Mouse (Mus musculus) urinary bladder, postnatal 25 days (tissue): ENCODE results near the gene 1520401A03Rik.

Source experiments
- DNase-seq: peaks from one replicate; pipeline ENCODE4 v3.0.0; 2022; ENCODE audit warnings: low spot score

The 1520401A03Rik gene

DNA sequence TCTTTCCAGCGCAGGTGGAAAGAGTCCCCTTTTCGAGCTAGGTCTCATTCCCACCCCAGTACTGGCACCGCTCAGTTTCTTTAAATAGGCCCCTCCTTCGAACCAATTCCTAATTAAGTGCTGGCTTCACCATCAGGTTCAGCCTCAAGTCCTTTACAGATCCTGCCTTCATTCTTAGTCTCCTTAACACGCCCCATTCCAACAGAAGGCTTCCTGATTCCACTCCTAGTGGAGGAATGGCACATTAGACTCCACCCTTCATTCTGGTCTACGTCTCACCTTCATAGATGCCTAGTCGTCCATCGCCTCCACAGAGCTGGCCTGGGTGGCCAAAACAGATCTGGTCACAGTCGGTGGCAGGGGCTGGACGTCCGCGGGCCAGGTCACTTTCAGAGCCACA lies 20.4 kb upstream of the 1520401A03Rik start:
- DNase-seq, result no peak

DNA sequence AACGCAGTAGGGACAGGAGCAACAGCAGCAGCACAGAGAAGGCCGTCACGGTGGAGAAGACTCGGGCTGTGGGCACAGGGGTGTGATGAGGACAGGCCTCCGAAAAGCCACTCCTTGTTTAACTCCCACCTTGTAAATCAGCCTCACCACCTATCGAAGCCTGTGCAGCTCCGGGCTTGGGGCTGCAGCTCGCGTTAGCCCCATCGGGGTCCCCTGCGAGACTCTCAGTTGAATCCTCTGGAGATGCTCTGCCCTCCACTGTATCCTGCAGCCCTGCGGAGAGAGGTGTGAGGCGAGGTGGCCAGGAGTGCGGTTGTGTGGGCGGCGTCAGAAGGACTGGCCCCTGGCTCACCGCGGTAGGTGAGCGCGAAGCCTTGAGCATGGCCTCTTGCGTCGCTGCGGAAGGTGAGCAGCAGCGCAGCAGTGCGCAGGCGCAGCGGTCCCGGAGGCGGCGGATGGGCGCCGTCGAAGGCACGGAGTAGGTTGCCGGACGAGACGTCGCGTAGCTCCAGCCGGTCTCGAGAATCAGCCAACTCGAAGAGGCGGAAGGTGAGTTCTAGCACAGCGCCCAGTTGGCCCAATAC lies 19.7 kb upstream of the 1520401A03Rik start:
- DNase-seq, result no peak

DNA sequence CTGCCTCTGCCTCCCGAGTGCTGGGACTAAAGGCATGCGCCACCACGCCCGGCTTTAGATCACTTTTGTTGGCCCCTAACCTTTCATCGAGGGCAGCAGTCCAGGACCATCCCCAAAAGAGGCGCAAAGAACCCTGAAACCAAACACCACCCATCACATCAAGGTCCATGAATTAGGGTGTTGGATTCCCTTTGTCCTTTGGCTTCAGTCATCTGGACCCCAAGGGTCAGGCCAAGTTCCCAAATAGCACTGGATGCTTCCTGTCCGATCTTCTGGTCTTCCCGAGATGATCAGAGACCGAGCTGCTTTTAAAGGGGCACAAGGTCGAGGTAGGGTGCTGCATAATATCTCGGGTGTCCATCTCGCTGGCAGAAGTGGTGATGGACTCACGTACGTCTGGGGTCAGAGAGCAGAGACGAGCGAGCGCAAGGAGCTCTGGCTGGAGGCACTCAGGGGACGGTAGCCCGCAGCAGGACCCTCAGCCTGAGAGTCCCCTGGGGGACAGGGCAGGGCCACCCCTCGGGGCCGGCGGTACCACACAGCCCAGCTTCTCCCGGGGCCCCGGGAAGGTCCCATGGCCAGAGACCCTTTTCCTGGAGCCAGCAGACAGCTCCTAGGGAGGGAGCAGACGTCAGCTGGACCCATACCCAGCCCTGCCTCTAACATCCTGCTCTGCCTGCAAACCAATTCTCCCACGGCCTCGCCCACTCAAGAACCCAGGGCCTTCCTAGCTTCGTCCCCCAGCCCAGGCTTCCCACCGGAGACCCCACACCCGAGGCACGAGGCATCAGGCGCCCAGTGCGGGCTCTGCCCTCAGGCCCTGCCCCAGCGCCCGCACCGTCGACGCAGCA lies 19.0 kb upstream of the 1520401A03Rik start:
- DNase-seq, result no peak

DNA sequence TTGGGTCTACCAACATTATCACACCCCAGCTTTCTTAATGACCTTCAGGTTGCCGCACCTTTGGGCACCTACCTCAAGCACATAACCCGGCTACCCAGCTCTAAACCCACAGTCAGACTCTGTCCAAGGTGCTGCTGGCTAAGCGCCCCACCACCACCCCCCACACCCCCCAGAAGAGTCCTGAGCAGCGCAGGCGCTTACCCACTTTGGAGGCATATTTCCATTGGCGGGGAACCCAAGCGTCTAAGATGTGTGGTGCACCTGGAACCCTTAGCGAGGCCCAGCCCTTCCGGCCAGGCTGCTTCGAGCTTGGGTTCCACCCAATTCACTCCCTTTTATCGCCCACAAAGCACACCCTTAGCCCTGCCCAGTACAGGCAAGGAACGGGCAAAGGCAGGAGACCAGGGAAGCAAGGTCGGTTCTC lies 18.0 kb upstream of the 1520401A03Rik start, which contains the start of gene Paqr4:
TSS of gene Paqr4 (minus strand) at position 270 of the 424 bp plus-strand sequence.
- DNase-seq, result no peak

DNA sequence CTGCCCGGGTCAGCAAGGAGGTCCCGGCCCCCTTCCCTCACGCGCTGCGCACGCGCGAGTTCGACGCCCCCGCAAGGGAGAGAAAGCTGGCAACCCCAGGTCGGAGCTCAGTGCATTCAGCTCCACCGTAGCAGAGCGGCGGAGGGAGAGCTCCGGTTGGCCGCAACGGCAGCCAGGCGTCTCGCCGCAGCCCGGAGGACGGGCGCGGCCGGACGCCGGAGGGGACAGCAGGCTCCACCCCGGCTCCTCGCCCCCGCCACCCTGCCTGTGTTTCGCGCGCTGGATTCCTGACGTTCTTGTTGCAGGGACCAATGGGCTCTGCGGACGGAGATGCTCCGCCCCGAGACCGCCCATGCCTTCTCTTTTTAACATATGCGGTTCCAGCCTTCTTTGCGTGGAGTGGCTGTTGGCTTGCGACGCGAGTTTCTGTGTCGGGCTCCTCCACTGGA lies 17.6 kb upstream of the 1520401A03Rik start:
- peak; percentile 78 for DNase-seq

DNA sequence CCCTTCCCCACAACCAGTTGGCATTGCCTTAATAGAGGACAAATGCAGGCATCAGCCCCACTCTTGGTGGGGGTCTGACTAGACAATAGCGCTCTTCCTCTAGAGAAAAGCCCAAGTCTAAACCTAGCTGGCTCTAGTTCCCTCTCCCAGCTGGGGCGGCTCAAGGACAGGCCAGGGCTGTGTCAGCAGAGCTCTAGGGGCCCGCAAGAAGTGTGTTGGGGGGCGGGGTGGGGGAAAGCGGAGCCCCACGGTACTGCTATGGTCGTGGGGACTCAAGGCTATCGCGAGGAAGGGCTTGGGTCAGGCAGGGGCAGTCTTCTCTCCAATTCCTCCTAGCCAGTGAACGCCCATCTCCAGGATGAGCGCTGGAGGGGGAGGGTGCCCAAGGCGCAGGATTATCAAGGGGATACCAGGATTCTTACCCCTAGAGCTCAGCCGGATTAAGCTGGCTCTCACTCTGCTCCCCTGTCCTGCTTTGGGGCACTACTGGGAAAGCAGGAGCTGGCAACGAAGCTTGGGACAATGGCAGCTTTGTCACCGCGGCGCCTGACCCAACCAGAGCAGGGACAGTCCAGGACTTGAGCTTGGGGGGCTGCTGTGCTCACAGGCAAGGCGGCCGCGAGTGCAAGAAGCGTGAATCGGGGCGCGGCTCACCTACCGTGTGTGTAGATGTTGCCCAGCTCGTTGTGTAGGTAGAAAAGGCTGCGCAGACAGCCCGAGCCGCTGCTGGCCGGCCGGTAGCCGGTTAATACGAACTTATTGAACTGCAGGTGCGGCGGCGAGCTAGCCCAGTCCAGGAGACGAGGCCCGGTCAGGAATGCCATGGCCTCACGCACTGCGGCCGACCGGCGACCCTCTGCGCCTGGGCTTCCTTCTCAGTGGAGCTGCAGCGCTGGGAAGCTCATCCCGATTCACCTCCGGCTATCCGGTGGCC lies 16.9 kb upstream of the 1520401A03Rik start:
- DNase-seq, result peak; percentile 15

DNA sequence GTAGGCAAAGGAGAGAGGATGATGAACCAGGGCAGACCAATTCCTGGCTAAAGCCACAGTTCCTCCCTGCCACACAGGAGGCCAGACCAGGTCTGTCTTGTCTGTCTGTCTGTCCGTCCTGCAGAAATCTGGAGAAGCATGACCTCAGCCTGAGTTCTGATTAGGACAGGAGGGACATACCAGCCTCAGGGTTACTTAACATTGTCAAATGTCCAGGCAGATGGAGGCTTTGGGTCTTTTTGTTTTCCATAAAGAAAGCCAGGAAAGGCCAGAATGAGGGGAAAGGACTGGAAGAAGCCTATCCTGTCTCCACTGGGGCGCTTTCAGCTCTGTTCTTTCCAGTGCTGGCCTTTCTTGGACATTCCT lies 16.2 kb upstream of the 1520401A03Rik start:
- DNase-seq, result no peak

DNA sequence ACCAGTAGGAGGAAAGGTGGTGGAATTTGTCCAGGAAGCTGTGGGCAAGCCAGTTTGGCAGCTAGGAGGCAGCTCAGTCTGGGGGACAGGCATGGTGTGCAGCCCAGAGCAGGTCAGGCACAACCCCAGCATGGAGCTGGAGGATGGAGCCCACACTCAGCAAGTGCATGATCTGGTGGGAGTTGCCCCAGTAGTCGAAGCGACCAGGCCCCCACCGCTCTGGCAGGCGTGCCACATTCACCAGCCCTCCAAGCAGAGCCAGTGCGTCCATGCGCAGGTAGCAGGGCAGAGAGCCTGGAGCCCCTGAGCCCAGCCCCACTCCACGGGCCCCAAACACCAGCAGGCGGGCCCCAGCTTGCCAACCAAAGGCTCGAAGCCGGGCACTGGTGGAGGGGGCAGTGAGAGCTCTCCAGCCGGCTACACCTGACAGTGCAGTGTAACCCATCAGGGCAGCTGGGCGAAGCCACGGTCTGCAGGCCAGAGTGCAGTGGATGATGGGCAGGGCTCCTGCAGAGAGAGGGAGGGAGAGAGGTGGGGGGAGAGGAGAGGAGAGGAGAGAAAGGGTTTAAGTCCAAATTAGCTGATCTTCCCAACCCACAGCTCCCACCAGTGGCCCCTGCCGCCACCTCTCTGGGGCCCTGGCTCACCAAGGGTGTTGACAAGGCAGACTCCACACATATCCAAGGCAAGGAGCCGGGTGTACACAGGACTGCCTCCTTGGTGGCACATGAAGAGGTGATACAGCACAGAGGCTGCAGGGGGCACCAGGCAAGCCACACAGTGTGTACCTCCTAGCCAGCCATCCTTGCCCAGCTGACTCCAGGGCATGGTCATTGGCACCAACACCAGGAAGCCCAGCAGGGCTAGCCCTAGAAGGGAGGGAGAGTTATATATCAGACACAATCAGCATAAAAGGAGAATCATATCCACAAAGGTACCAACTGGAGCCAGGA lies 15.2 kb upstream of the 1520401A03Rik start:
- DNase-seq, result no peak

DNA sequence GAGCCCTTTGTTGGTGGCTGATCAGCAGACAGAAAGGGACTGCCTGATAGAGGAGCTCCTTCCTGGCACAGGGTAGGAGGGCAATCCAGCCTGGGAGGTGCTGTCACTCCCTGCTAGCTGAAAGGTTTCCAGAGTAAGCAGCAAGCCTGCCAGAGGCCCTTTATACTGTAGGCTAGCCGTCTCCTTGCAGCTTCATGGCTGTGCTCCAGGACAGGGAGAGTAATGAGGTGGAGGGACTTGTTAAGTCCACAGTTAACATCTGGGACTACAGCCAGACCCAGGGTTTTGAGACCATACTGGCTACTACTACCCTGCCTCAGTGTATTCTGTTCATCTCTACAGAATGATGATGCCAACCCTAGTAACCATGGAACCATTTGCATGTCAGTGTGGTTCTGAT lies 11.8 kb upstream of the 1520401A03Rik start:
- no peak for DNase-seq

DNA sequence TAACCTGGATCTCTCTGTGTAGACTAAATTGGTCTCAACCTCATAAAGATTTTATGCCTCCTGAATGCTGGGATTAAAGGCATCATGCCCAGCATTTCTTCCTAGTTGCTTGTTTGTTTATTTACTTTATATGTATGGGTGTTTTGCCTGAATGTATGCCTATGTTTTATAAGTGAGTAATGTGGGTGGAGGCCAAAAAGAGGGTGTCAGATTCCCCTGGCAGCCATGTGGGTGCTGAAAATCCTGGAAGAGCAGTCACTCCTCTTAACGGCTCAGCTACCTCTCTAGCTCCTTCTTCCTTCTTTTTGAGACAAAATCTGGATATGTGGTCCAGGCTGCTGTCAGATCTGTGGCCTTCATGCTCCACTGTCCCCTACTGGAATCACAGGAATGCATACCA lies 7.9 kb upstream of the 1520401A03Rik start:
- no peak for DNase-seq

DNA sequence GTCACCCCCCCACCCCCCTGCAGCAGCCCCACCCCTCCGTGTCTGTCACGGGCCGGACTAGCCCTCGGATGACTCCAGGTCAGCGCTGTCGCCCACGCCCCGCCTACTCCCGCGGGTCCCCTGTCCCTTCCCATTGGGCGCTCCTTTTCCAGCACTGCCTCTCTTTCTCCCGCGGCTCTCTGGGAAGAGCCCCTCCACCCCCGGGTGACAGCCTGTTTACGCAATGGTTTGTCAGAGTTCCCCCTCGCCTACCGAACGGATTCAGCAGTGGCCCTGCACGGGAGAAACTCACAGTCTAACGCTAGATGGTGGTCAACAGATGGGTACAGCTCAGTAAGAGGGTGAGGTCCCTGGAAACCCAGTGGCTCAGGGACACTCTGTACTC lies 4.2 kb upstream of the 1520401A03Rik start:
- DNase-seq, result peak; percentile 58

DNA sequence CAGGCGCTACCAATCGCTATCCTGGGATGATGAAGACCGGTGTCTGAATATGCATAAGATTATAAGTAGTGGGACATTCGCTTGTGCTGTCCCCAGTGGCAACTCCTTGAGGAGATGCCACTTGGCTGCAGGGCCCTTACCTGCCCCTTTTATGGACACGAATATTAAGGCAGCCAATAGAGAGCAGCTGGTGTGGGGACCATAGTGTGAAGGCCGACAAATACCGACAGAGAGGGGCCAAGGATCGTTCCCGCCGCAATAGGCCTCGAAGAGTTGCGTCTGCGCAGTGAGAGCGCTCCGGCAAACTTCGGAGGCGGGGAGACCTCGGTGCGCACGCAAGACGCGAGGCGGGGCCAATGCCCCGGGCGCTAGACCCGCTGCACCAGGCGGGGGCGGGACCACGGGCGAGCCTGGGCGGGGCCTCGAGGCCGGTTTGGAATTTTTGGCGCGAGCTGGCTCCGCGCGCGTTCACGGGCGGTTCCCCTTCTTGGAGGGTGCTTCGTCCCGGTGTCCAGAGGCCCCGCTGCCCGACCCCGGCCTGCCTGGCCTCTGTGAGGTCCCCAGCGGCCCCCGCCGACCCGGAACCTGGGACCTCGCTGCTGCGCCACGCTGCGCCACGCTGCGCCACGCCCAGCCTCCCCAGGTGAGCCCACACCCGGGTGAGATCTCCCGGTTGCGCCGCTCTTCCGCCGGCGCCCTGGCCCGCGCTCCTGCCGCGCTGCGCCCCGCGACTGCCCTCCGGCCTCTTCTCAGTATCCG lies 3.6 kb upstream of the 1520401A03Rik start, which contains the start of gene Pkmyt1:
TSS of gene Pkmyt1 (plus strand) at position 338 of the 759 bp plus-strand sequence.
- peak; percentile 98 for DNase-seq

DNA sequence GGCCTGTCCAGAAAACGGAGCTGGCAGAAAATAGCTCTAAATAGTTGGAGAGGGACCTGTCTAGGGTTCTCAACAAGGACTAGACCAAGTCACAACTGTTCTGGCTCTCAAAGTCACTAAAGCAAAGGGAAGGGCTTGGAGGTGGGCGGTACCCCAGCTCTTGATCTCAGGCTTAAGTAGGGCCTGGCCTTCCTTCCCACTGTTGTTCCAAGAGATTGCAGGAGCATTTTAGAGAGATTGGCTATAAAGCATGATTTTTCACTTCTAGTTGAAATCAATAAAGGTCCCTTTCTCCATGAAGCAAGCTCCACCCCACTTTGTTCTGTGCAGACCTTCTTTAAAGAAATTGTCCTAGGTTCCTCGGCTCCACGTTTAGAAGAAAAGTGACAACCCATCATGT lies 2.9 kb upstream of the 1520401A03Rik start:
- DNase-seq, result no peak

DNA sequence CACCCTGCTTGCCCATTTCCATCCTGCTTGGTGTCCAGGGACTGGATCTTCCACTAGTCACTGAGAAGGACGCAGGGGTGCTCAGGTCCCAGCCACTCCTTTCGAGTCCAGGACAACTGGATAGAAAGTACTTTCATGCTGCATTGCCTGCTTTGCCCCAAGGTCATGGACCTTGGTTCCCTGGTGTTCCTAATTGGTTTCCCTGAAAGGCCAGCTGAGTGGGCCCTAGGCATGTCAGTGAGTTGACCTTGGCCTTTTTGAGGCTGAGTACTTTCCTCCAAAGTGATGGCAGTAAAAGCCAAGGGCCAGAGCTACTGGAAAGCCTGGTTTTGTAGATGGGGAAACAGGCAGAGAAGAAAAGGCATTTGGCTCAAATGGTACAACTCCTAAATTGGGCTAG lies 697 bp downstream of the 1520401A03Rik start:
- no peak for DNase-seq

DNA sequence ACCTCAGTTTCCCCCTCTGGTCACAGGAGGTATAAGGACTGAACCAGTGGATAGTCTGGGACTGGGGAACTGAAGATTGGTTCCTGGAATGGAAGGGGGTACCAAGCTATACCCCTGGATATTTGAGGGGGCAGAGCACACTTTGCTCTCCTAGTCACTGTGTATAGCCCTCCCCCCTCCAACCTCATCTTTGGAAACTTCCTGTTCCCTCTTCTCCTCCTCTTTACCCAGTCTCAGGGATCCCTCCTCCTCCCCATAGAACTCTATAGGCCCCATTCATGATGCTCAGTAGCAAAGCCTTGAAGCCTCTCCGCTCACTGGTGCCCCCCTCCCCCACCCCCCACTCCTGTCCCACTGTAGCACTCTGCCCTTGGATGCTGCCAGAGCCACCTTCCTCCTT lies 3.1 kb downstream of the 1520401A03Rik start:
- no peak for DNase-seq

DNA sequence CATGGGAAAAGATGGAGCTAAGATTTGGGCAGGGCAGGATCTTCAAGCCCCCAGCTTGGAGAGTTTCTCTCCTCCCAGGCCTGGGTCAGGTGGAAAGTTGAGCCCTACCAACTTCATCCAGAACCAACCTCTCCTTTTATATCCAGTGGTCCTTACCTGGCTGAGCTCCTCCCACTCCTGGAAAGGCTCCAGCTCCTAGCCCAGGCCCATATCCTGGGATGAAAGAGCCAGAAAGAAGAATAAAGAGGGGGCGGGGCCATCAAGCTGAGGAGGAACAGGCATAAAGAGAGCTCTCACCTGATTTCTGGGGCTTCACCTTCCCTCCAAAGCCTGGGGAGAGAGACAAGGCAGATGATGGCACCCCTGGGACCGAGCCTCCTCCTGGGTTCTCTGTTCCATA lies 5.6 kb downstream of the 1520401A03Rik start:
- DNase-seq, result no peak

DNA sequence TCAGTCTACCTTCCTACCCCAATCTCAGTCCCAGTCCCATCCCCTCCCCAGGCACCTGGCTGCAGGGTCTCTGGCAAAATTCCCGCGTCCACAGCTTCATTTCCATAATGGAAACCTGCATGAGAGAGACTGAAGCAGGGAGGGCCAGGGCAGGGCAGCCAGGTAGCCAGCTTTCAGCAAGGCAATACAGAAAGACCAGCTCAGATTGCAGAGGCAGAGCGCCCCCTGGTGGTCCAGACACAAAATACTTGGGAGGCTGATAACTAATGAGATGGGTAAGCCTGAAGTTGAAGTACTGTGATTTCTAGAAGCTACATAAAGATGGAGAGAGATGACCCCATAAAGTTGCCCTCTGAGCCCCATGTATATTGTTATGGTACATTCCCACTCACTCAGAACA lies 16.4 kb downstream of the 1520401A03Rik start:
- peak; percentile 78 for DNase-seq

DNA sequence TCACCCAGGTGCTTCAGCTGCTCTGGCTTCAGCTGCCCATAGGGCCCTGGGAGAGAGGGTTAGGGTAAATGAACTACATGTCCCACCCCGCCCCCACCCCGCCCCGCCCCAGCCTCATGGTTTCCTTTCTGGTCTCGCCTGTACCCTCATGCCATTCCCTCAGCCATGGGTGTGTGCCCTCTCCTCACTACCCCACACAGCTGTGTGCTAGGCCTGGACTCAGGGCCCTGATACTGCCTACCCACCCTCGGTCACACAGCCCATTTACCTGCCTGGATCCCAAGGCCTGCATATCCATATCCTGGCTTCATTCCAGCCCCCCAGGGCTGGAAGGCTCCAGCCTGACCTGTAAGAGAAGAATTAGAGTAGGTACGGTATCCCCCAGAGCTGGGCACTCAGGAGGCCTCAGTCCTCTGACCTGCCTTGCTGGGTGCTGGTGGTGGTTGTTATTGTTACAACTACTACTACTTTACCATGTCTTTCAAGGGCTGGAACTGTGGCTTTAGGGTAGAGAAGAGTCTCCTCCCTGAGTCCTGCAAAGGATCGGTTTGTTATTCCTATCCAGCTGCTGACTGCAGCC lies 17.0 kb downstream of the 1520401A03Rik start:
- DNase-seq, result no peak

DNA sequence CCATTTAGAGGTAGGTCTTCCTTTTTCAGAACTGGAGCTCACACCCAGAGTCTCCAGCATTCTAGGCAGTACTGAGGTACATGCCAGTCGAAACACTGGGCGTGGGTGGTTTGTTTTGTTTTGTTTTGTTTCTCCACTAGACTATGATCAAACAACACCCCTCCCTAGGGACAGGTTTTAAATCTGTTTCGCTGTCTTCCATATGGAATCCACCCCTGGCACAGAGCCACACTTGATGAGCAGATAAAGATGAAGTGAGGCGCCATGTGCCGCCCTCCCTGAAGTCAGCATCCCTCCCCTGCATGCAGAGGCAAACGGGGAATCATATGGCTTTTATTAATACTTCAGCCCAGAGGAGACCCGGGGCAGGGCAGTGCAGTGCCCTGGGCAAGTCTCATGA lies 17.8 kb downstream of the 1520401A03Rik start:
- DNase-seq, result no peak

DNA sequence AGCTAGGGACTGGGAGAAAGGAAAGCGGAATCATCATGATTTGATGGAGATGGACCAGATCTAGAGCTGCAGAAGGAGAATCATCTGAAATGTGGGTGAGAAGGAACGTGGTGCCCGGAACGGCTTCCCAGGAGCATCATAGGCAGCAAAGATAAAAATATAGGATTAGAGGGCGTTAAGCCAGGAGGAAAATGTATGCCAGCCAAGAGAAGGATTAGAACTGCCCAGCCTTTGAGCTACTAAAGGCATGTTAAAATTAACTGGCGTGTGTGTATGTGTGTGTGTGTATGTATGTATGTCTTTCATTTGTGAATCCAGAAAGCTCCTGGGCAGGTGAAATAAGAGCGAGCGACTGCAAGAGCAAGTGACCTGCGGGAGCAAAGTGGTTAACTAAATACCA lies 19.3 kb downstream of the 1520401A03Rik start:
- no peak for DNase-seq
